Mouse (Mus musculus): ENCODE measurements around the gene Ppl. TPM values are rescaled to one million over a fixed set of nuclear protein-coding genes. Genes with fewer than 3 reads are reported as not detected.

Gene Ppl
- polyA plus RNA-seq, 1 experiment from 2014 or later = 3.7 TPM

DNA sequence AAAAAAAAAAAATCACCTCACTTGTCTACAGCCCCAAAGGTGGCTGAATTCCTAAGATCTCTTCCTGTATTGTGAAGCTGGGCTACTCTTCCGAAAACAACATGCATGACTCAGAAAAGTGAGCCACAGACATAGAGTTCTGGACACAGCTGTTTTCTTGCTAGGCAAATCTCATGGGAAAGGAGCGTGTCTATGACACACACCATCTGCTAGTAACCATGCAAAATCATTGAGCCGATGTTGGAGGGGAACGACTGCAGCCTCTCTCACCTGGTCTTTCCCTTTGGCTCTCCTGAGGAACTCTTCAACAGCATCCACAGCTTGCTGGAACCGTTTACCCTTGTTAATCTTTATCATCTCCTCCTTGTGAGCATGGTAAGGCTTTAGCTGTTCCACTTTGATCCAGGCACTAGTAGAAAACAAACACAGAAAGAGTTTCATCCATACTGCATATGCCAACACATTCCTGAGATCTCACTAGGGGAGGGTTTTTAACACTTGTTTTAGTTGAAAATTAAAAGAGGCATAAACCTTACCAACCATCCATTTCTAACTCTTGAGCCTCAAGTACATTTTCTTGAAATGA, 95.5 kb downstream of the Ppl start:
- Histone ChIP-seq H3K27me3 (ENCODE audit: insufficient read depth, low read length) (no peaks in the 10 kb centered on the region), H3K4me1 (ENCODE audit: insufficient read depth) (no peaks in the 10 kb centered on the region), H3K4me2 (no peak overlapping the region), H3K4me3 (ENCODE audit: low read depth, low read length) (no peak overlapping the region), H3K9me3 (ENCODE audit: low read depth, low read length) (no peaks in the 10 kb centered on the region), H3K27ac (ENCODE audit: low read depth) (no peak overlapping the region), H3K9ac (no peak overlapping the region), H3K36me3 (ENCODE audit: insufficient read depth) (peaks cover 95% of the 10 kb centered on the region)
- WGBS = 71% methylated on average over 5 of the region's 5 CpGs
- DNase-seq (no peak), ATAC-seq (ENCODE audit: insufficient read depth) (no peak)
- no peak for TF ChIP-seq CTCF (IDR thresholded peaks at IDR 0.05; ENCODE audit: low read depth)

Other genes starting within 250 kb of the Ppl start
- 88.0 and 88.8 TPM in 2 replicates for gene Mgrn1, start 246.2 kb downstream of the Ppl start, polyA plus RNA-seq (2014; fragmentation: Nextera tagmentation; extraction: Ambion mirVana)
- 145 and 154 TPM in 2 replicates for gene Nudt16l1, start 193.7 kb downstream of the Ppl start, polyA plus RNA-seq (2014; fragmentation: Nextera tagmentation; extraction: Ambion mirVana)
- 49.3 and 53.1 TPM in 2 replicates for gene Anks3, start 168.2 kb downstream of the Ppl start, polyA plus RNA-seq (2014; fragmentation: Nextera tagmentation; extraction: Ambion mirVana)
- 0.14 and 0.20 TPM in 2 replicates for gene Sept12, start 134.6 kb downstream of the Ppl start, polyA plus RNA-seq (2014; fragmentation: Nextera tagmentation; extraction: Ambion mirVana)
- 13.5 and 15.8 TPM in 2 replicates for gene Smim22, start 125.1 kb downstream of the Ppl start, polyA plus RNA-seq (2014; fragmentation: Nextera tagmentation; extraction: Ambion mirVana)
- 53.5 and 59.9 TPM in 2 replicates for gene Rogdi, start 118.9 kb downstream of the Ppl start, polyA plus RNA-seq (2014; fragmentation: Nextera tagmentation; extraction: Ambion mirVana)
- gene Glyr1, start 82.6 kb downstream of the Ppl start, polyA plus RNA-seq (2014; fragmentation: Nextera tagmentation; extraction: Ambion mirVana) = 112 and 117 TPM in 2 replicates
- 27.0 and 27.3 TPM in 2 replicates for gene Ubn1, start 82.4 kb downstream of the Ppl start, polyA plus RNA-seq (2014; fragmentation: Nextera tagmentation; extraction: Ambion mirVana)
- 0.49 and 0.86 TPM in 2 replicates for gene Sec14l5, start 14.7 kb upstream of the Ppl start, polyA plus RNA-seq (2014; fragmentation: Nextera tagmentation; extraction: Ambion mirVana)
- gene Nagpa, start 71.6 kb upstream of the Ppl start, polyA plus RNA-seq (2014; fragmentation: Nextera tagmentation; extraction: Ambion mirVana) = 20.8 and 23.3 TPM in 2 replicates
- 3.4 and 4.5 TPM in 2 replicates for gene AU021092, start 89.9 kb upstream of the Ppl start, polyA plus RNA-seq (2014; fragmentation: Nextera tagmentation; extraction: Ambion mirVana)
- gene Alg1, start 101.2 kb upstream of the Ppl start, polyA plus RNA-seq (2014; fragmentation: Nextera tagmentation; extraction: Ambion mirVana) = 32.0 and 32.9 TPM in 2 replicates
- gene Eef2kmt, start 123.6 kb upstream of the Ppl start, polyA plus RNA-seq (2014; fragmentation: Nextera tagmentation; extraction: Ambion mirVana) = 27.2 and 28.4 TPM in 2 replicates

Data from lung, embryonic 14.5 days (tissue).